Mouse (Mus musculus): ENCODE measurements around the gene Tomm70a. TPM values are rescaled to one million over a fixed set of nuclear protein-coding genes. Genes with fewer than 3 reads are reported as not detected.
A peak's percentile ranks its signal among the peaks of the same experiment; 100 is the strongest.

Tomm70a gene
- polyA plus RNA-seq, 1 experiment: 51.6 TPM

DNA sequence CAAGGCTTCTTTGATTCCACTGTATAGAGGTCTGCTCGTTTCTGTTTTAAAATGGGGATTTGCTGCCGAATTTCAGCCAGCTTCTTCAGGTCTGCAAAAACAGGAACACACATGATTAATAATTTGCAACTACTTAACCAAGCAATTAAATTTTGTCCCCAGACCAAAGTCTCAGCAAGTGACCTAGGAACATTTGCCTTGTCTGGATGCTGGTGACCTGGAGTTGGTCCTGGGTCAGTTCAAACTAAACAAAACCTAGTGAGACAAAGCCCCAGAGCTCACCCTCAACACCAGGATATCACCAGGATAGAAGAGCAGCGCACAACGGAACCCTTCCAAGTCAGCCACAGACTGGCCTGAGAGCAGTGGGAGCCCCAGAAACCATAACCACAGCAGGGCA lies 35.6 kb downstream of the Tomm70a start:
- Histone ChIP-seq H3K27me3 (ENCODE audit: control insufficient read depth, insufficient read depth, low read length) (no peaks in the 10 kb centered on the region), H3K4me1 (ENCODE audit: control insufficient read depth, insufficient read depth, low read length) (no peaks in the 10 kb centered on the region), H3K4me3 (replicated peaks; ENCODE audit: insufficient read depth, low read depth, low read length) (no peak overlapping the region), H3K27ac (ENCODE audit: insufficient read depth, low read length) (no peak overlapping the region)
- WGBS: 92% methylated on average over 4 of the region's 4 CpGs
- DNase-seq: no peak
- TF ChIP-seq POLR2A (IDR thresholded peaks at IDR 0.05; ENCODE audit: borderline replicate concordance, insufficient read depth, low read length) (no peak), CTCF (IDR thresholded peaks at IDR 0.05; ENCODE audit: borderline replicate concordance, insufficient read depth, low read depth, low read length) (no peak)

DNA sequence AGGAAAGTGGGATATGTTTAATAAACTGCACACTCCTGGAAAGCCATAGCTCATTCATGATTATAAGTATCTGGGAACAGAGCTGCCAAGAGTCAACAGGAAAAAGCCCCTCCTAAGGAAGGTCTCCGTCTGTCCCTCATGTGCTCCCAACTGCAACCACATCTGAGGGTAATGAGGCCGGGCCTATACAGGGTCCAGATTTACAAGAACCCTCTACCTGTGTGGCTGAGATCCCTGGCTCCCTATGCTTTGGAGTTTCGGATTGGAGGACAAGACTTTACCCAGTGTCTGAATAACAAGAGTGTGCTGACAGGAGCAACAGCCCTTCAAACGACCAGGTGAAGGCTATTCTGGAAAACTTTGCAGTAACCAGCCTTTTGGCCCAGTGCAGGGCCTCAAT lies 36.2 kb downstream of the Tomm70a start:
- TF ChIP-seq CTCF (IDR thresholded peaks at IDR 0.05; ENCODE audit: borderline replicate concordance, insufficient read depth, low read depth, low read length) (no peak), POLR2A (IDR thresholded peaks at IDR 0.05; ENCODE audit: borderline replicate concordance, insufficient read depth, low read length) (no peak)
- H3K27me3 ChIP-seq (ENCODE audit: control insufficient read depth, insufficient read depth, low read length): no peaks in the 10 kb centered on the region
- WGBS: 77% methylated on average over 4 of the region's 4 CpGs
- no peak overlapping the region for H3K27ac ChIP-seq (ENCODE audit: insufficient read depth, low read length)
- no peak for DNase-seq
- no peaks in the 10 kb centered on the region for H3K4me1 ChIP-seq (ENCODE audit: control insufficient read depth, insufficient read depth, low read length)
- H3K4me3 ChIP-seq (replicated peaks; ENCODE audit: insufficient read depth, low read depth, low read length): no peak overlapping the region

DNA sequence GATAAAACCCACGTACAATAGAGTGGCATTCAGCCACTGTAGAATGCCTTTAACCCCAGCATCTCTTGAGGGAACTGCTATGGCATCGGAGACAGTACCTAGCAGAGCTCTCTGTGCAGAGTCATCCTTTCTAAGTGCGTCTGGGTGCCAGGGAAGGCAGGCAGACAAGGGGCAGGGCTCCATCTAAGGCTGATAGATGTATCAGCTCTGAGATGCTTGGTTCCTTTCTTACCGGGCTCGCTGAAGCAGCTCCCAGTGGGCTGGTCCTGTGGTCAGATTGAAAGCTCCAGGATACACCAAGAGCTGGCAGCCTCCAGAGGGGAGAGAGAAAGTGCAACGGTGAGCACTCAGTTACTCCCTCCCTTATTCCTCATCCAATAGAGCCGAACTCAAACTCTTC lies 38.3 kb downstream of the Tomm70a start:
- WGBS: 58% methylated on average over 7 of the region's 7 CpGs
- no peaks in the 10 kb centered on the region for H3K27me3 ChIP-seq (ENCODE audit: control insufficient read depth, insufficient read depth, low read length)

DNA sequence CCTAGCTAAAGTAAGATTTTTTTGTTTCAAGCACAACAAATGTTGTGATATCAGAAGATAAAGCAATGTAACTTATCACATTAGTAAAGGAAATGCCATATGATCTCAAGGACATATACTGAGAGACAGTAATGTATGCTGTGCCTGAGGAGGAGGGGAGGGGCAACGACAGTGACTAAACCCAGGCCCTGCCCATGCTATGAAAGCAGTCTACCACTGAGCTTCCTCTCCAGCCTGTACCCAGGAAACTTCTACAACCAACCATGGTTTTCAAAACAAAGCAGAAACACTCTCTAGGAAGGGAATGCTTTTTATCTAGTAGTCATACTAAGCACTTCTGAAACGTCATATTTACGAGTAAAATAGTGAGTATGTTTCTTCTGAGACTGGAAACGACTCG lies 41.3 kb downstream of the Tomm70a start:
- Histone ChIP-seq H3K27me3 (ENCODE audit: control insufficient read depth, insufficient read depth, low read length) (no peaks in the 10 kb centered on the region), H3K27ac (ENCODE audit: insufficient read depth, low read length) (no peak overlapping the region), H3K4me3 (replicated peaks; ENCODE audit: insufficient read depth, low read depth, low read length) (no peak overlapping the region), H3K4me1 (ENCODE audit: control insufficient read depth, insufficient read depth, low read length) (no peaks in the 10 kb centered on the region)
- no peak for TF ChIP-seq POLR2A (IDR thresholded peaks at IDR 0.05; ENCODE audit: borderline replicate concordance, insufficient read depth, low read length)
- TF ChIP-seq CTCF (IDR thresholded peaks at IDR 0.05; ENCODE audit: borderline replicate concordance, insufficient read depth, low read depth, low read length): no peak
- WGBS: 90% methylated on average over 5 of the region's 5 CpGs
- DNase-seq: no peak

More for the DNA sequence above, 38.3 kb downstream of the Tomm70a start:
- no peak for TF ChIP-seq POLR2A (IDR thresholded peaks at IDR 0.05; ENCODE audit: borderline replicate concordance, insufficient read depth, low read length)
- no peak for TF ChIP-seq CTCF (IDR thresholded peaks at IDR 0.05; ENCODE audit: borderline replicate concordance, insufficient read depth, low read depth, low read length)
- Histone ChIP-seq H3K4me1 (ENCODE audit: control insufficient read depth, insufficient read depth, low read length) (no peaks in the 10 kb centered on the region), H3K27ac (ENCODE audit: insufficient read depth, low read length) (no peak overlapping the region), H3K4me3 (replicated peaks; ENCODE audit: insufficient read depth, low read depth, low read length) (no peak overlapping the region)
- no peak for DNase-seq

DNA sequence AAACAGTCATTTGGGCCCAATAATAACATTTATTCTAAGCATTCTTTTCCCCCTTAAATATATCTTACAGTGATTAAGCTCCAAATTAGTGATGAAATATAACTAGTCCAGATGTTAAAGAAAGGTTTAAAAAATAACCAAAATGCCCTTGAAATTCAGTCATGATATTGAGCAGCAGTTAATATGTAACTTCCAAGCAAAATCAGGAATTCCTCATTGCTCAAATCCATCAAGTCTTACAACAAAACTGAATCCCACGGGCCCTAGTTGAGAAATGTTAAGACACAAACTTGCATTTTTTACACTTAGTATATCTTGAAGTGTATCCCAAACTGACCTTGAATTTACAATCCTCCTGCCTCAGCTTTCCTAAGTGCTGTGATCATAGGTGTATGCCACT lies 42.2 kb downstream of the Tomm70a start:
- DNase-seq: no peak
- TF ChIP-seq POLR2A (IDR thresholded peaks at IDR 0.05; ENCODE audit: borderline replicate concordance, insufficient read depth, low read length) (no peak), CTCF (IDR thresholded peaks at IDR 0.05; ENCODE audit: borderline replicate concordance, insufficient read depth, low read depth, low read length) (no peak)
- 94% methylated on average over 1 of the region's 1 CpGs for WGBS

DNA sequence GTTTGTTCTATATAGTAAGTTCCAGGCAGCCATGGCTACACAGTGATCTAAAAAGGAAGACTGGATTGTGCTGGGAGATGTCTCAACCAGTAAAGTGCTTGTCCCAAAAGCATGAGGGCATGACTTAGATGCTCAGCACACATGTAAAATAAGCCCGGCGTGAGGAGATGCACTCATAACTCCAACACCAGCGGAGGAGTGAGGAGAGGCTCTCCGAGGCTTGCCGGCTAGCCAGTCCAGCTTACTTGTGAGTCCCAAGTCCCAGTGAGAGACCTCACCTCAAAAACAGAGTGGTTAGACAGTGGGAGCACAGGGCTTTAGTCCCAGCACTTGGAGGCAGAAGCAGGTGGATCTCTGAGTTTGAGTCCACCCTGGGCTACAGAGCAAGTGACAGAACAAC lies 43.7 kb downstream of the Tomm70a start:
- Histone ChIP-seq H3K4me3 (replicated peaks; ENCODE audit: insufficient read depth, low read depth, low read length) (no peak overlapping the region), H3K4me1 (ENCODE audit: control insufficient read depth, insufficient read depth, low read length) (no peaks in the 10 kb centered on the region), H3K27me3 (ENCODE audit: control insufficient read depth, insufficient read depth, low read length) (no peaks in the 10 kb centered on the region), H3K27ac (ENCODE audit: insufficient read depth, low read length) (no peak overlapping the region)
- TF ChIP-seq POLR2A (IDR thresholded peaks at IDR 0.05; ENCODE audit: borderline replicate concordance, insufficient read depth, low read length) (no peak), CTCF (IDR thresholded peaks at IDR 0.05; ENCODE audit: borderline replicate concordance, insufficient read depth, low read depth, low read length) (no peak)
- 97% methylated on average over 5 of the region's 5 CpGs for WGBS
- no peak for DNase-seq

More for the DNA sequence above, 42.2 kb downstream of the Tomm70a start:
- H3K27me3 ChIP-seq (ENCODE audit: control insufficient read depth, insufficient read depth, low read length): no peaks in the 10 kb centered on the region
- H3K4me1 ChIP-seq (ENCODE audit: control insufficient read depth, insufficient read depth, low read length): no peaks in the 10 kb centered on the region
- no peak overlapping the region for H3K27ac ChIP-seq (ENCODE audit: insufficient read depth, low read length)
- no peak overlapping the region for H3K4me3 ChIP-seq (replicated peaks; ENCODE audit: insufficient read depth, low read depth, low read length)

DNA sequence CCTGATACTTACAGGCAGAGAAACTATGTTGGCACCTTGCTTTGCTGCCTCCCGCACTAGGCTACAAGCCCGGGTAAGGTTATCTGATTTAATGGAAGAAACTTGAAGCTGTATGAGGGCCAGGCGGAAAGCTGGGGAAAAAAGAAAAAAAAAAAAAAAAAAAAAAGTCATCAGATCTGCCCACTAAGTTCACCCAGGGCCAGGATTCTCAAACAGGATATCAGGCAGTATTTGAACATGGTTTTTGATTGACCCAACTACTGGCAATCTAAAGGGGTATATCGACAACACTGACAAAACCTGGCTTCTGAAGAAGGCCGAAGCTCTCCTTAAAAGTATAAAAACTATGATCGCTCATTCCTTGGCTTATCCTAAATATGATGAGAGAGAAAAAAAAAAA lies 44.6 kb downstream of the Tomm70a start:
- TF ChIP-seq POLR2A (IDR thresholded peaks at IDR 0.05; ENCODE audit: borderline replicate concordance, insufficient read depth, low read length) (no peak), CTCF (IDR thresholded peaks at IDR 0.05; ENCODE audit: borderline replicate concordance, insufficient read depth, low read depth, low read length) (no peak)
- H3K27ac ChIP-seq (ENCODE audit: insufficient read depth, low read length): no peak overlapping the region
- no peaks in the 10 kb centered on the region for H3K27me3 ChIP-seq (ENCODE audit: control insufficient read depth, insufficient read depth, low read length)
- no peaks in the 10 kb centered on the region for H3K4me1 ChIP-seq (ENCODE audit: control insufficient read depth, insufficient read depth, low read length)
- no peak for DNase-seq
- H3K4me3 ChIP-seq (replicated peaks; ENCODE audit: insufficient read depth, low read depth, low read length): no peak overlapping the region
- 77% methylated on average over 6 of the region's 6 CpGs for WGBS

DNA sequence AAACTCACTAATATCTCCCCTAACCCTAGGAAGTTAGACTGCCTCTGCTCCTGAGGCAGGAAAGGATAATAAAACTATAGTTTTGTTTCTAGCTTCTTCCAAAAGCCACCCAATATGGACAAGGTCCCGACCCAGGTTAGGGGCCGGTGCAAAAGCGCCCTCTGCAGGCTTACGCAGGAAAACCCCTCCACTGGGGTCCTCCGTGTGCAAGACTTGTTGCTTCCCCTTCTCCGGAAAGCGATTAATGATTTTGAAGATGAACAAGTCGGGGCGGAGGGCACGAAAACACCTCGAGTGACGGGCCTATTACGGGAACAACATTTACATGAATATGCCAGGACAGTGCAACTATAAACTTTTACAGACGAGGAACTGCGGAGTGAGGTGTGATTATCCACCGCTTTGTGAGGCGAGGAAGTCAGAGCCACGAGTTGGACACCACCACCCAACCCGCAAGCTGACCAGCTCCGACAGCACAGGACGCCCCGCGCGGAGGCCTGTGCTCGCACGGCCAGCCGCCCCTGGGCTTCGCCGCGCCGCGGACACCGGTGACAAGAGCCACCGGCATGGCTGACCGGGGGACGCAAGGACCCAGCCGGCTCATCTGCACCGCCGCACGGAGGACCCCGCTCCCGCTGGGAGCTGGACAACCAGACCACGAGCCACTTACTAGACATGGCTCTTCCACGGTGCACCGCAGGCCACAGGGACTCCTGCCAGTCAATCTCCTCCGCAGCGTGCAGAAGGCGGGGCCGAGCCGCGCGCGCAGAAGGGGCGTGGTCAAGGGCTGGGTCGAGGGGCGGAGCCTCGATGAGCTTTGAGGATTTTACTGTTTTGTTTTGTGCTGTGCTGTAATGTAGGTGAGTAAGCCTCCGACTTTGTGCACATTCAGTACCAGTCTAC lies 45.4 kb downstream of the Tomm70a start, which contains the start of gene Nit2:
Gene Nit2 (minus strand): TSS at position 731 of the 903 bp plus-strand sequence.
- H3K4me1 ChIP-seq (ENCODE audit: control insufficient read depth, insufficient read depth, low read length): no peaks in the 10 kb centered on the region
- H3K27me3 ChIP-seq (ENCODE audit: control insufficient read depth, insufficient read depth, low read length): no peaks in the 10 kb centered on the region
- DNase-seq: peak; percentile 91 to 94
- H3K27ac ChIP-seq (ENCODE audit: insufficient read depth, low read length): peak within 1 kb of the TSS; percentile 53
- H3K4me3 ChIP-seq (replicated peaks; ENCODE audit: insufficient read depth, low read depth, low read length): peak within 1 kb of the TSS; percentile 79
- WGBS: 1% methylated on average over 58 of the region's 58 CpGs
- TF ChIP-seq CTCF (IDR thresholded peaks at IDR 0.05; ENCODE audit: borderline replicate concordance, insufficient read depth, low read depth, low read length) (peak; percentile 62; the same call in 1 of the 2 replicates), POLR2A (IDR thresholded peaks at IDR 0.05; ENCODE audit: borderline replicate concordance, insufficient read depth, low read length) (peak; percentile 69)
